Mouse (Mus musculus) CD4-positive naive resting alpha-beta T cell, adult 76 days (primary cell): ENCODE results near the gene Adamts5. TPM values are rescaled to one million over a fixed set of nuclear protein-coding genes. Genes with fewer than 3 reads are reported as not detected.

Experiments used
- total RNA-seq: library from RNA; stranded (reverse); gene quantifications from one replicate; pipeline ENCODE4 v1.2.4, GENCODE M21; 2023

The Adamts5 gene
- not detected for total RNA-seq

GRCm38 (mm10) chr16:85901581-85901910 lies at the start of gene Adamts5:
Gene Adamts5, minus strand, starts transcription at chr16:85901828.

Other genes starting within 250 kb of the Adamts5 start
- gene Adamts1, start 98.7 kb downstream of the Adamts5 start, total RNA-seq, result 0.12 TPM